Mouse (Mus musculus) ES-CJ7 (cell line): ENCODE results near the gene Cyb5r3.

Experiments used
- DNase-seq: peaks from one replicate; pipeline ENCODE4 v3.0.0; 2011; ENCODE audit warnings: low read depth, low spot score

Gene Cyb5r3

DNA sequence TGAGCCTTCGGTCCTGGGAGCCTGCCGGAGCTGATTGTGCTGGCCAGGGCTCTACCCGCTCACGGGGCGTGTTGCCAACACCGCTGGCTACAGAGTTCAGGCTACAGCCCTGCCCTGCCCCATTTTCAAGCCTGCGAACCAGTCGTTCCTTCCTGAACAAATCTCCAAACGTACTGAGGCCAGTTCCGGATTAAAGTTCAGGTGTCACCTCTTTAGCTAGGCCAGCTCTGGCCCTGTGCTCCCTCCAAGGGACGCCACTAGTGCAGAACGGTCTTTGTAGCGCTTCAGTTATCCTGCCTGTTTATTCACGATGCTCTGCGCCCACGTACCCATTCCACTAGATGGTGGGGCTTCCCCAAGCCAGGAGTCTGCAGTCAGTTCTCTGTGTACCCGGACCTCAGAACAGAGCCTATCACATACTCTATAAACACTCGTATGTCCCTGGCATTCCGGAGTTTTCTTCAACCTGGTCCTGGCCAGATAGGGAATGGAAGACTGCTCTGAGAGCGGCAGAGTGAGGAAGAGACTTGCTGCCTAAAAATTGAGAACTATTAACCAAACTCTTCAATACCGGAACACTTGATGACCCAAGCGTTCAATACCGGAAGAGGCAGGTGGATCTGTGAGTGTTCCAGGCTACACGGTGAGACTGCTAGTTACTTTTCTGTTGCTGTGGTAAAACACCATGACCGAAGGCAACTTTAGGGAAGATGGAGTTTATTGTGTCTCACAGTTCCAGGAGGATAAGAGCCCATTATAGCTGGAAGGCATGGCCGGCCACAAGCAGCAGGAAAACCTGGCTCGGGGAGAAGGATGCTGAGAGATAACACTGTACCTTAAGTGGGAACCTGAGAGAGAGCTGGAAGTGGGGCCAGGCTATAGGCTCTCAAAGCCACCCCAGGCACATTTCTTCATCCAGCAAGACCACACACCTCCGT, at the start of gene Cyb5r3:
Gene Cyb5r3, minus strand, starts transcription at position 101 of the 938 bp plus-strand sequence.
- no peak for DNase-seq

DNA sequence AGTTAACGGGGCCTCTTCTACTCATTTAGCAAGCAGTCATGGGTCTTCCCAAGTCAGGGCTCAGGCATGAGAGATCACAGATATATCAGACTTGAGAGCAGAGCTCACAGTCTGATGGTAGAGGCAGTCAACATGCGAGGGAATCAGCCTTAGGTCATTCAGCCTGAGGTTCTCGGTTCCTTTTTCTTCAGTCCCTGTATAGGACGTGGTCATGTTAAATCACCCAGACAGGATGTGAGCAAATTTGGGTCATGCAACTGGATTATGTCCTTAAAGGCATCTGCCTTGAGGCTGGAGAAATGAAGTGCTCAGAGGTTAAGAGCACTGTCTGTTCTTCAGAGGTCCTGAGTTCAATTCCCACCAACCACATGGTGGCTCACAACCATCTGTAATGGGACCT, 49.3 kb upstream of the Cyb5r3 start:
- DNase-seq, result no peak

DNA sequence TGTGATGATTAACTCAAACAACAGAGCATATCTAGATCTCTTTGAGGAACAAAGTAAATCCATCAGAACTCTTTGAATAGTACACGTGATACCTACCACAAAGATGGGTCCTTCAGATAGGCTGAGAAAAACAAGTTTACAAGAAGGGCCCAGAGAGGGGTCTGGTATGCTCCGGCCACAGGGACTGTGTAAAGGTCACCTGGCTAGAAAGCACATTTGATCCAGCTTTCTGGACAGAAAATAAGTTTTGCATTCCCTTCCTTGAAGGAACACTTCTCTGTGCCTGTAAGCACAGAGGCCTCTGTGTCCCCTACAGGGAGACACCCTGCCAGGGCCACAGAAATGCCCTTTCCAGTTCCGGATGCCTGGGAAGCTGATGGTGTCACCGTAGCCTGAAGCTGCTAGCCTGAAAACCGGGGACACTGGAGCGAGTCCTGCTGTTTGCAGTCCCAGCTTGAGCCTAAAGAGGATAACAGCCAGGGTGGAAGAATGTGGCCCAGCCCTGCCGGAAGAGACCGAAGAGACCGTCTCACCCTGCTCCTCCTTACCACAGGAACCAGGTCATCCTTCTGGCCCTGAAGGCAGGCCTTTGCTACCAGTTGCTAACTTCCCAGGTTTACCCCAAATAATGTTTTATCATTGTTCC, 48.1 kb upstream of the Cyb5r3 start:
- no peak for DNase-seq

DNA sequence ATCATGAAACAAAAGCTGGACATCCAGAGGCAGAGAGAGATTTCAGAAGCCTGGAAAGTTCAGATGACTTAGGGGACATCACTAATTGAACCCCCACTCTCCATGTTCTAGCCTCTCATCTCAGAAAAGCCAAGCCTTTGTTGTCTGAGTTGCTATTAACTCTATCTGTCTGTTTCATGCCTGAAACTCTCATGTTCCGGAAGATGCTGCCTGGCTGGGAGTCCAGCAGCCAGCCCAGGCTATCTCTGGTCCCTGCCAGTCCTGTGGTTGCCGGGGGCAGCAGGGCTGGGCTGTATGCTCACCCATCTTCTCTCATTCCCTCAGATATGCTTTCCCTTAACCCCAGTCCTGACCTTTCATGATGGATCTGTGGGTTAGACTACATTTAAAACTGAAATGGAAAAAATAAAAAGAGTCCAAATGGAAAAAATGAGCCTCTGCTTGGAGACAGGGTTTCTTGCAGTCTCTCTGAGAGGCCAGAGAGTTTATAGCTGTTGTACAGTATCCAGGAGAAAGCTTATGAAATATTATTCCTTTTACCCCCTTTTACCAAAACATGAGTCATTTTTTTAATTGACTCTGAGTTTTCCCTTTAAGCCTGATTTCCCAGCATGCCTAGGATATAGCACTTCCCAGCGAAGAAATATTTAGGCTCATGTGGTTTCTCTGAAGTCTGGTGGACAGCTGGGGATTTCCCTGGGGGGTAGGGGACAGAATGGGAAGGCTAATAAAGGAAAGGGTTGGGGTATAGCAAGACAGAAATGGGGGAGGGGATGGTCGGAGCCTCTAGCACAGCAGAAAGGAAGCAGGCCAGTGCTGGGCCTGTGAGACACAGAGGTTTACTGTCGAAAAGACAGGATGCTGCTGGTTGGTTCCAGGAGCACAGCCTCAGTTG, 43.2 kb upstream of the Cyb5r3 start:
- DNase-seq, result no peak

DNA sequence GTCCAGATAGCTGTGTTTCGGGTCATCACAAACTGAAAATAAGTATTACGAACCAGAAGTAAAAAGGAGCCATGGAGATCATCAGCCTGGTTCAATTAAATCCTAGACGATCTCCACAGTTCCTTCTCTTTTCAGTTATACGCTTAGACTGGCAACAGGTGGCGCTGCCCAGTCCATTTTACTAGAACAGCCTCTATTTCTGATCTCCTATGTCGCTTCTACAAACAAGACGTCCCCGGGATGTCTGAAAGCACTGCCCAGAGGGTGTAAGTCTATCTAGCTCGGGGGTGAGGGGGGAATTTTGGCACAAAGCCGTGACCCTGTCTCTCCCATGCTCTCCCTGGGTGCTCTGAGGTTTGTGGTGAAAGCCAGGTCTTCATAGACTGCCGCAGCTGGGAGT, 37.8 kb upstream of the Cyb5r3 start:
- DNase-seq, result peak; percentile 69

DNA sequence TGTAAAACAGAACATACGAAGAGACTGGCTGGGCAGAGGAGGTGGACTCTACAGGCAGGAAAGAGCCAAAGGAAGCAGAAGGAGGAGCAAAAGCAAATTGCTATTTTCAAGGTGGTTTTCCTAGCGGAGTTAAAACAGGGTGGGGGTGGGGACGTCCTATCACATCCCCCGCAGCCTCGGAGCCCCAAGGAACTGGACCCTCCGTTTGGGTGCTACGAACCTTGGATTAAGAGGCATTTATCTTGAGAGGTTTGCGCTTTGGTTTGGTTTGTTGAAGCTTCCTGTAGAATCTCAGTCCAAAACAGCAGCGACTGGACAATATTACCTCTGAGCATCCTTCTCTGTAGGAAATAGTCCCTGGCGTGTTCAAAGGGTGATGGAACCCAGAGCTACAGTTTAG, 37.3 kb upstream of the Cyb5r3 start:
- no peak for DNase-seq

DNA sequence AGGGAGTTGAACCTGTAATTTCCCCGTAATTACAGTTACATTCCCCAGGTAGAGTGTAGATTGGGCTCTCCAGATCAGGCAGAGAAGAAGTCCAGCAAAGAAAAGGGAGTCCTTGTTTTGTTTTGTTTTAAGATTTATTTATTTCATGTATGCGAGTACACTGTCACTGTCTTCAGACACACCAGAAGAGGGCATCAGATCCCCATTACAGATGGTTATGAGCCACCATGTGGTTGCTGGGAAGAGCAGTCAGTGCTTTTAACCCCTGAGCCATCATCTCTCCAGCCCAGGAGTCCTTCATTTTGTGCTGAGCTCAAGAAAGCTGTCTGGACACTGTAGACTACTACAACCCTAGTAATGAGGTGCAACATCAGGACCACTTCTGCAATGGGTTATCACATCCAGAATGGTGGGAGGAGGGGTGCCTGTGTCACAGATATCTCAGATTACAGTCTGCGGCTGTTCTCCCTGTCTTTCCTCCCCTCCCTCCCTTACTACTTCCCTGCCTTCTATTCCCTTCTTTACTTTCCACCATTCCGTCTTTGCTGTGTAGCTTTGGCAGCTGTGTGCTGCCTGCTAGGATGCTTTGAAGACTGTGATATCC, 36.8 kb upstream of the Cyb5r3 start:
- DNase-seq, result no peak

DNA sequence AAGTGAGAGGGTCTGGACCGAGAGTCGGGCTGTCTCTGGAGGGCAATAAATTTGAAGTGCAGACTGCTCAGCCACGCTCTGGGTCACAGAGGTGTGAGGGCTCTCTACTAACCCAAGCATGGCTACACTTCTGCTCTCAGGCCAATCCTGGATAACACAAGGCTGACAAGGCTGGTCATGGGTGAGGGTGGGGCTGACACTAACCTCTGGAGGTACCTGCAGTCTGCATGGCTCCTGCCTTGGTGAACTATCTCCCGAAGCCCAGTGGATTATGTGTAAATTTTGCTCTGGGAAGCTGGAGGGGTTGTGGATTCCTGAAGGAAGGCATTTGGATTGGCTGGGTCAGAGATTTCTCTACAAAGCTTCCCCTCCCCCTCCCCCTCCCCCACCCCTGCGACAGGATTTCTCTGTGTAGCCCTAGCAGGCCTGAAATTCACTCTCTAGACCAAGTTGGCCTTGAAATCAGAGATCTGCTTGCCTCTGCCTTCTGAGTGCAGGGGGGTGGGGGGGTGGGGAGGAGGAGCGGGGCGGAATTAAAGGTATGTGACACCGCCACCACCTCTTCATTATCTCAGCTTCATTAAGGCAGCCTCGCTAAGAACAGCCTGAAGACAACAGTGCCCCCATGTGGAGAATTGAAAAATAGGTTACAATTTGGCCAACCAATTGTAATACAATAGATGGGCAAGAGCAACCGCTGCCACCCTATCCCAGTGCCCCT, 32.5 kb upstream of the Cyb5r3 start:
- DNase-seq, result peak; percentile 80

DNA sequence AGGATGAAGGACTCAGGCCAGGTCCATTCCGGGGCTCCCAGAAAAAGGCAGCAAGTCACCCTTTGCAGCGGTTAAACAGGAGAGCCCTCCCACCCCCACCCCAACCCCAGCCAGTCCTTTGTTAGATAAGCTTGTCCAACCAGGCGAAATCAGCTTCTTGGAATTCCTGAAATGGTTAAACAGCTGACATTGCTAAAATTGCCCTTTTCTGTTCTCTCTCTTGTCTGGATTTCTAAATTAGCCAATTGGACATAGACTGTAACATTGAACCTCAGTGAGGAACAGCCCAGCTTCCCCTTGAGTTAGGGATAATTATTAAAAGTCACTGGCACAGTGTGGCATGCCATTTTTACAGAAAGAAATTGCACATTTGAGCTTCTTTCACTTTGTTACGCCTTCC, 30.0 kb upstream of the Cyb5r3 start:
- no peak for DNase-seq

DNA sequence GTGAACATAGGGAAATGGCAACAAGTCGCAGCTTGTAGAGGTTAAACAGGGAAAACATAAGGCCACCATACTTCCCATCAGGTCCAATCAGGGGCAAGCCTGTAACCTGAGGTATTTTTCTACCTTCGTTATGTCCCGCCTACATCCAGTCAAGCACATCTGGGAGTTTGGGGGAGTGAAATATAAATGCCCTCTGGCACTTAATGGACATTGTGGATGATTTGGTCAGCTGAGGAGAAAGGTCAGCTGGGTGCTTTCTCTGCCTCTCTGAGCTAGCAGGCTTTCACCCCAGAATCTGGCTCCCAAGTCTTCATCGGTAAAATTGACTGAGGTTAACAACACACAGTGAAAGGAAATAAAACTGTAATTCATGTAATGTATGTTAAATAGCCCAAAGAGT, 21.0 kb upstream of the Cyb5r3 start:
- no peak for DNase-seq

DNA sequence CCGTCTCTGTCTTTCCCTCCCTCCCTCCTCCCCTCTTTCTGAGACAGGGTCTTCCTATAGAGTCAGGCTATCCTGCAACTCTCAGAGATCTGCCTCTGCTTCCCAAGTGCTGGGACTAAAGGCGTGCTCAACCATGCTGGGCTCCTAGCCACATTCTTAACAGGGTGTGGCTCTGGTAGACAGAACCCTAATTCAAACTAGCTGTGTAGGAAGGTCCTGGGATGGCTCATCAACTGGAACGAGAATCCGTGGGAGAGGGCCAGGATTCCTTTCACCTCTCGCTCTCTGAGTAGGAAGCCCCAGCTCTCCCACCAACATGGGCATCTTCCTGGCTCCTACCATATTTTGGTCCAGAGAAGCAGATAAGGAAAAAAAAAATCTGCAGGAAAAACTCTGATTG, 10.0 kb upstream of the Cyb5r3 start:
- DNase-seq, result peak; percentile 53

DNA sequence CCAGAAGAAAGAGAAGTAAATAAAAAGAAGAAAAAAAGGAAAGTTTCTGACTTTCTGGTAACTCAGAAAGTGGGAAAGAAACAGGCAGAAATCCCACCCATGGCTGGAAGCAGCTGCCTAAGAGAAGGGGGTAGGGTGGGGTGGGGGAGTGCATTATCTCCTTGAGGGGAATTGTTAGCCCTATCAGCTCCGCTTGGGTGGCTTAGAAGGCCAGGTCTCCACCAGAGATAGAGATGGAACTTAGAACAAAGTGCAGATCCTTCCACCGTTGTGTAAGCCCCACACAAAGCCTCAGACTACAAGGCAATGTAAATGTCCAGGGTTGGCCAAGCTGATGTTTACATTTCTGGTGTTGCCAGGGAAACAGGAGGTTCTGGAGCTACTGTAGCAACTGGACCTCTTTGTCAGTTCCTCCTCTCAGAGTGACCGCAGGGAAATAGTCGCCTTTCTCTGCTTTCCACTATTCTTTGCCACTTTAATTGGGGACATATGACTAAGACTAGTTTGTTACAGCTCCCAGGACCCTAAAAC, 9.5 kb upstream of the Cyb5r3 start:
- peak; percentile 46 for DNase-seq

DNA sequence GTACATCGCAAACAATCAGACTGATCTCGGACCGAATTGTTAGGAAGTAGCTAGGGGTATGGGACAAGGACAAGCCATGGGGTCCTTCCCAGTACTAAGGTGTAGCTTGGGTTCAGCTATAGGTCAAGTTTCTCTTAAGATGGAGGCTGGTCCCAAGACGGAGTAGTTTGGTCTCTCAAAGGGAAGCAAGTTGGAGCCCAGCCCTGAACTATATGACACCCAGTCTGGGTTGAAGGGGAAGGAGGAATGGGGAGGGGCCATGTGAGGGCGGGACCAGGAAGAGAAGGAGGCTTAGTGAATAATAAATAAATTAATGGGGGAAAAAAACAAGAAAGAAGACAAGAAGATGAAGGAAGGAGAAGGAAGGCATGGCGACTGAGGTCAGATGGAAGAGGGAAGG, 7.6 kb upstream of the Cyb5r3 start:
- peak; percentile 53 for DNase-seq

DNA sequence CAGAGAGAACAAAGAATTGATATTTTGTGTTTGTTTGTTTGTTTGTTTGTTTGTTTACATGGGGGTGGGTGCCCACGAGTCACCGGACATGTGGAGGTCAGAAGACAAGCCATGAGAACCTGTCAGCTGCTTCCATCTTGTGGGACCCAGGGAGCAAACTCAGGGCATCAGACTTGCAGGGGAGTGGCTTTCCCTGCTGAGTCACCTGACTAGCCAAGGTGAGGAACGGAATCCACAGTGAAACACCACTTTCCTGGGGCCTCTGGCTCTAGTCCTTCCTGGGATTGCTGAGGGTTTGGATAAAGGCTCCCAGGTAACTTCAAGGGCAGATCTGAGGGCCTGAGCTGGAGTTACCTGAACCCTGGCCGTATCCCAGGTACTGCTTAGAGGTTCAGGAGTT, 4.3 kb upstream of the Cyb5r3 start:
- DNase-seq, result peak; percentile 40

DNA sequence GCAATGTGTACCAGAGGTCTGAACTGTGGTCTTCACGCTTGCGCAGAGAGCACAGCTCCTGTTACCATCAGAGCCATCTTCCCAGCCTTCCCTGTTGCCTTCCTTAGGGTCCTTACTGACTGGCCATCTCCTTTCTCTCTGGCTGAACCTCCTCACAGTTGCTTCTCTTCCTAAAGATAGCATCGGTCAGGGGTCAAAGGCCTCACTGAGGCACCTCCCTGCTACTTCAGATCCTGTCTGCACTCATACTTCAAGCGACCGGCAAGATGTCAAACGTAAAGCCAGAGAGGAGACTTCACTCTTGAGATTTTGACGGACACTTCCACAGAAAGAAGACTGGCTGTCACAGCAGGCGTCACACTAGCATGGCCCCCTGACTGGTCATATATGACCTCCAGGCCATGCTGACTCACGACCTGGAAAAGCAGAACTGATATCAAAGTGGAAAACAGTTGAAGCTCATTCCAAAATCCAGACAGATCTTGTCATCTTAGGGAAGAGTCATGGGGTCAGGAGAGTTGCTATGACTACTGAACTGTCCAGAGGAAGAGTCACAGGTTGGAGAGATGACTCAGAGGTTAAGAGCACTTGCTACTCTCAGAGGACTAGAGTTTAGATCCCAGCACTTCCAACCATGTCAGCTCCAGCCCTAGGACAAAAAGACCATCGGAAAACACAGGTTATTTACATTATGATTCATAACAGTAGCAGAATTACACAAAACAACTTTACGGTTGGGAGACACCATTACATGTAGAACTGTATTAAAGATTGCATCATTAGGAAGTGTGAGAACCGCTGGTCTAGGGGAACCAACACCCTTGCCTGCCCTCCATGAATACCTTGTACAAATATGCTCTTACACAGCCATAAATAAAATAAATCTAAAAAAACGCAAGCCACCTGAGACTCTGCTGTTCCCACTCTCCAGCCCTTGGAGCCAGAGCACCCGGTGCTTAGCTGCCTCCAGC, 1.8 kb upstream of the Cyb5r3 start:
- DNase-seq, result no peak

DNA sequence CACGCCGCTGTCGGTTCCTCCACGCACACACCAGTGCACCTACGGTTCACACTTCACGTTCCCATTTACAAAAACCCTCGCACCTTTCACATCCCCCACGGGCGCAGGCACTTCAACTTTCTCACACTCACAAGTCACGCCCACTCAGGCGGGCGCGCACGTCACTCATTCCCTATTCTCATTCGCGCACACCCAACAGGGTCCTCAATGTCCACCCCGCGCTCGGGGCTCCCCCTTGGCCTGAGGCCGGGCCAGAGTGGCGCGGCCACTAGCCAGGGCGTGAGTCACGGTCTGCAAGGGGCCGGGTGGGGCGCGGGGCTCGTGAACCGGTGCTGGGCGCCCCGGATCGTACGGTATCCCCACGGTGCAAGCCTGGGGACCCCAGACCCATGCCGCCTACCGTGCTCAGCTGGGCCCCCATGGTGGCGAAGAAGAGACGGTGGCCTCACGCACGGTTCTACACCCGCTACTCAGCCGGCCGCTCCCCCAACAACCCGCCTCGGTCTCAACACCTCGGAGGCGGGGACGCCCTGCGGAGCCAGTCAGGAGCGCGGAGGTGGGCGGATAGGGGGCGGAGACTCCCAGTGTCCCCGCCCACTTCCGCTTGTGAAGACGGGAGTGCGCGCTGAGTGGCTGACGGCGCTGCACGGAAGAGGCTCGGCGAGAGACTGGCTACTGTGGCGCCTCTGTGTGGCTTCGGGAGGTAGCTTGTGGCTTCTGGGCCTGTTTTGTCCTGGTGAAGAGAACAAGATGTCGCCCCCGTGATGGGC, 495 bp downstream of the Cyb5r3 start:
- peak; percentile 96 for DNase-seq

DNA sequence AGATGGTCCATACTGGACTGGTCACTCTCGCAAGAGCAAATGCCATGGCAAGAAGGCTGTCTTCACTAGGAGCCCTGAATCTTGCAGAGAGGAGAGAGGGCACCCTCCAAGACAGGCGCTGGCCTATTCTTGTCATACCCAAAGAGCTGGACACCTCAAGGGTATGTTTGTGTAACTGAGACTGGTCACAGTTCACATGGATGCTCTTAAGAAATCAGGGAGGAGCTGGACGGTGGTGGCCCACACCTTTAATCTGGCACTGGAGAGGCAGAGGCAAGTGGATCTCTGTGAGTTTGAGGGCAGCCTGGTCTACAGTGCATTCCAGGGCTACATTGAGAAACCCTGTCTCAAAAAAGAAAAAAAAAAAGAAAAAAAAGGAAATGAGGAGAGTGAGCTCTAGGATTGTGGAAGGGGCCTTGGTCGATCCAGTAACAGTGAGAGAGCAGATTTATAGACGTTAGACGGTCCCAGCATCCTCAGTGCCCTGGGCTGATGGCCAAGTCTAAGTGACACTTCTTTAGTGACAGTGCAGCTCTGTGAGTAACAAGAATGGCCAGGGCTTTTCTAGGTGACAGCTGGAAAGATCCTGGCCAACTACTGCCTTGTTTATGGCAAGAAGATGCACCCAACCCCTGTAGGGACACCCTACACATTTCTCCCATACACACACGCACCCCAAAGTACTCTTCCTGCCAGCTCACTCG, 1.3 kb downstream of the Cyb5r3 start:
- DNase-seq, result no peak
